Mouse (Mus musculus) forebrain, embryonic 16.5 days (tissue): ENCODE results near the gene Angptl8. TPM values are rescaled to one million over a fixed set of nuclear protein-coding genes. Genes with fewer than 3 reads are reported as not detected.

Experiments used
- ATAC-seq: fragments of 200-750 bp; cut with Nextera tagmentation; 2 replicates; pipeline ENCODE4 v1.8.0; 2017; ENCODE audit warnings: mild to moderate bottlenecking, moderate library complexity
- H3K27ac ChIP-seq: fragments of 300-500 bp; sonication (generic); 2 replicates; pipeline ENCODE4 v1.5.1; 2014; ENCODE audit warnings: low read length, control low read depth
- H3K27me3 ChIP-seq: fragments of 300-500 bp; sonication (generic); replicated peaks from 2 replicates; pipeline ENCODE4 v1.6.1; 2014; ENCODE audit warnings: low read length; ENCODE audit not compliant: control insufficient read depth, insufficient read depth
- H3K36me3 ChIP-seq: fragments of 300-500 bp; sonication (generic); 2 replicates; pipeline ENCODE4 v1.6.1; 2014; ENCODE audit not compliant: control insufficient read depth, insufficient read depth
- H3K4me1 ChIP-seq: fragments of 300-500 bp; sonication (generic); replicated peaks from 2 replicates; pipeline ENCODE4 v1.6.1; 2014; ENCODE audit warnings: low read length; ENCODE audit not compliant: control insufficient read depth, insufficient read depth
- H3K4me2 ChIP-seq: fragments of 300-500 bp; sonication (generic); 2 replicates; pipeline ENCODE4 v1.6.1; 2014; ENCODE audit warnings: mild to moderate bottlenecking, low read length, control low read depth
- H3K4me3 ChIP-seq: fragments of 300-500 bp; sonication (generic); replicated peaks from 2 replicates; pipeline ENCODE4 v1.5.1; 2014; ENCODE audit warnings: mild to moderate bottlenecking, low read length, control low read depth
- H3K9ac ChIP-seq: fragments of 300-500 bp; sonication (generic); replicated peaks from 2 replicates; pipeline ENCODE4 v1.6.1; 2014; ENCODE audit warnings: low read depth, low read length, control low read depth
- H3K9me3 ChIP-seq: fragments of 300-500 bp; sonication (generic); 2 replicates; pipeline ENCODE4 v1.6.1; 2016; ENCODE audit warnings: low read length; ENCODE audit not compliant: control insufficient read depth
- WGBS: fragments of 180-500 bp; shearing (Covaris S2); extraction: QIAGEN DNeasy Blood & Tissue Kit; methylation state at CpG from one replicate; pipeline ENCODE4 v1.1.7; 2014; 5-methylcytosine and 5-hydroxymethylcytosine counted together
- polyA plus RNA-seq: library from polyadenylated mRNA; unstranded; fragments of >200 nt; fragmentation: Nextera tagmentation; extraction: Ambion mirVana; gene quantifications from 2 replicates; pipeline ENCODE4 v1.2.1, GENCODE M21; 2015

The Angptl8 gene
- polyA plus RNA-seq, 1 experiment from 2014 or later: 0.51 TPM

DNA sequence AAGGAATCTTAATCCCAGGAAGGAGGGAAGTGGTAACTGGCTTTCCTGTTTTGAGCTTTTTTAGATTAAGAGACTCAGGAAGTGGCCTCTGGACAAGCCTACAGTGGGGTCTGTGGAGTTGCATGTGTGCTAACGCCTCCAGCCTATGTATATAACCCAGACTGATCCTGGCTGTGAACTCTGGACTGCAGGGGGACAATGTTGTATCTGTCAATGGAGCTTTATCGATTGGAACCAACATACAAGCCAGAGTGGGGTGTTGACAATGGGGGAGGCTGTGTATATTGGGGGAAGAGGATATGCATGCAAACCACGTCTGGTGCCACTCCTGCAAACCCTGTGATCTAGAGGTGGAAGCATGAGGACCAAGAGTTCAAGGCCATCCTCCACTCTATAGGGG, 28.9 kb upstream of the Angptl8 start:
- no peak overlapping the region for H3K9ac ChIP-seq
- no peak for ATAC-seq
- H3K4me3 ChIP-seq: no peak overlapping the region
- H3K9me3 ChIP-seq: no peaks in the 10 kb centered on the region
- 0 out of 2 replicates have a peak, but pooled peaks cover 2% of the 10 kb centered on the region for H3K4me1 ChIP-seq
- H3K4me2 ChIP-seq: no peak overlapping the region
- H3K27ac ChIP-seq: no peak overlapping the region
- no peaks in the 10 kb centered on the region for H3K36me3 ChIP-seq
- 75% methylated on average over 3 of the region's 3 CpGs for WGBS
- no peaks in the 10 kb centered on the region for H3K27me3 ChIP-seq

DNA sequence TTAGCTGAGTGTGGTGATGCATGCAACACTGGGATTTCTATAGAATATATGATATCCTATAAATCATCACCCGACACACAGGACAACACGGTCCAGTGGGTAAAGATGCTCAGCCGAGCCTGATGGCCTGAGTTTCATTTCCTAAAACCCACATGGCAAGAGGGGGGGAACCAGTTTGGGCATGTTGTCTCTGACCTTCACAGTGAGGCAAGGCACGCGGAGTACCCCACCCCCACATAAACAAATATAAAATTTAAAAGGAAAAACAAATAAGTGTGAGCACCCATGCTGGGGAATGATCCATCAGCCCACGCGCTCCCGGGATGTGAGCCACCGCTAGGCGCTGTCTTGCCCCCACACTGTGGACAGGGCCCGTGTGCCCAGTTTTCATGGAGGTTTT, 28.3 kb upstream of the Angptl8 start:
- Histone ChIP-seq H3K36me3 (no peaks in the 10 kb centered on the region), H3K9me3 (no peaks in the 10 kb centered on the region), H3K4me2 (no peak overlapping the region), H3K27ac (no peak overlapping the region), H3K4me1 (0 out of 2 replicates have a peak, but pooled peaks cover 2% of the 10 kb centered on the region), H3K9ac (no peak overlapping the region), H3K27me3 (no peaks in the 10 kb centered on the region), H3K4me3 (no peak overlapping the region)
- 84% methylated on average over 11 of the region's 11 CpGs for WGBS
- ATAC-seq: no peak

DNA sequence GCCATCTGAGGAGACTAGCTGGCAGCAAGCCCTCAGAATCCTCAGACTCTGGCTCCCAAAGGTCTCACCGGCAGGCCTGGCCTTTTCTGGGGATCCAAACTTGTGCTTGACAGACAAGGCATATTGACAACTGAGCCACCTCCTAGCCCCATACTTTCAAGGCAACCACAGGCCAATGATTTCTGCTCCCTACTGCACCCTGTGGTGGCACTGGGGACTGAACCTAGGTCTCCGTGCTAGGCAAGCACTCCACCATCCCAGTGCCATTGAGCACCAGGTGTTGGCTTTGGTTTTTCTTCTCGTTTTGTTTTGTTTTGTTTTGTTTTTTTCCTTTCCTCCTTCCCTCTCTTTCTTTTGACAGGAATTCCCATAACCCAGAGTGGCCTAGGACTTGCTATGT, 26.7 kb upstream of the Angptl8 start:
- Histone ChIP-seq H3K36me3 (no peaks in the 10 kb centered on the region), H3K27me3 (no peaks in the 10 kb centered on the region), H3K4me3 (no peak overlapping the region), H3K9ac (no peak overlapping the region), H3K4me1 (0 out of 2 replicates have a peak, but pooled peaks cover 2% of the 10 kb centered on the region), H3K4me2 (no peak overlapping the region), H3K27ac (no peak overlapping the region), H3K9me3 (no peaks in the 10 kb centered on the region)
- 67% methylated on average over 3 of the region's 3 CpGs for WGBS
- no peak for ATAC-seq

DNA sequence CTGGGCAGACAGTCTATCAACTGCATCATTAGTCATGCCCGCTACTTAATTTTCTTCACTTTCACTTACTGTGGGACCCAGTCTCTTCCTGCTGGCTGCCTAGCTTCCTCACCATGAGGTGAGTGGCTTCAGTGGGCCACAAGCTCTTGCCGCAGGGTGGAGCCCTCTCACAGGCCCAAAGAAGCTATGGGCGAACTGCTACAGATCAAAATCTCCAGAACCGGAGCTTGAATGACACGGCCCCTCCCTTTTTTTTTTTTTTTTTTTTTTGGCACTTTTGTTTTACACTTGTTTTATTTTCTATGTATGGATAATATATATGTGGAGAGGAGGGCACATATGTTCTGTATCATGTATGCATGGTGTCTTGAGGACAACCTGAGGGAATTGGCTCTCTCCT, 24.1 kb upstream of the Angptl8 start:
- no peaks in the 10 kb centered on the region for H3K27me3 ChIP-seq

DNA sequence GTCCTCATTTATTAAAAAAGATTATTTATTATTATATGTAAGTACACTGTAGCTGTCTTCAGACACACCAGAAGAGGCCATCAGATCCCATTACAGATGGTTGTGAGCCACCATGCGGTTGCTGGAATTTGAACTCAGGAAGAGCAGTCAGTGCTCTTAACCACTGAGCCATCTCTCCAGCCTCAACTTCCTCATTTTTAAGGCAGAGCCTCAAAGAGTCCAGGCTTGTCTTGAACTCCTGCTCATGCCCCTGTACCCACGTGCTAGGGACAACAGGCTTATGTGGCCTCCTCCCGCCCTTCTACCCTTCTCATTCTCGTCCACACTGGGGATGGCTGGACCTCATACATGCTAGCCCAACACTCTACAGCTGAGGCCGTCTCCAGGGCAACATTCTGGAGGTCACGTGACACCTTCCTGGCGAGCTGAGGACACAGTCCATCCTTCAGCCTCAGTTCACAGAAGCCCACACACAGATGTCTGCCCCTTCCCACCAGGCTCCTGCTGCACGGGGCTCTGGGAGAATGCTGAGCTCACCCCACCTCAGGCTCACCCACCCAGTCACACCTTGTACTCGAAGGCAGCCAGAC, 18.5 kb upstream of the Angptl8 start:
- 78% methylated on average over 9 of the region's 9 CpGs for WGBS
- no peak overlapping the region for H3K4me2 ChIP-seq
- H3K9me3 ChIP-seq: no peaks in the 10 kb centered on the region
- H3K27ac ChIP-seq: no peak overlapping the region
- H3K4me3 ChIP-seq: no peak overlapping the region
- H3K9ac ChIP-seq: no peak overlapping the region
- no peaks in the 10 kb centered on the region for H3K27me3 ChIP-seq
- H3K36me3 ChIP-seq: no peaks in the 10 kb centered on the region
- peaks cover 16% of the 10 kb centered on the region for H3K4me1 ChIP-seq
- ATAC-seq: no peak

More for the DNA sequence above, 24.1 kb upstream of the Angptl8 start:
- WGBS: 94% methylated on average over 5 of the region's 5 CpGs
- Histone ChIP-seq H3K27ac (no peak overlapping the region), H3K36me3 (no peaks in the 10 kb centered on the region), H3K9me3 (no peaks in the 10 kb centered on the region), H3K9ac (no peak overlapping the region), H3K4me1 (no peaks in the 10 kb centered on the region), H3K4me3 (no peak overlapping the region), H3K4me2 (no peak overlapping the region)
- ATAC-seq: no peak

DNA sequence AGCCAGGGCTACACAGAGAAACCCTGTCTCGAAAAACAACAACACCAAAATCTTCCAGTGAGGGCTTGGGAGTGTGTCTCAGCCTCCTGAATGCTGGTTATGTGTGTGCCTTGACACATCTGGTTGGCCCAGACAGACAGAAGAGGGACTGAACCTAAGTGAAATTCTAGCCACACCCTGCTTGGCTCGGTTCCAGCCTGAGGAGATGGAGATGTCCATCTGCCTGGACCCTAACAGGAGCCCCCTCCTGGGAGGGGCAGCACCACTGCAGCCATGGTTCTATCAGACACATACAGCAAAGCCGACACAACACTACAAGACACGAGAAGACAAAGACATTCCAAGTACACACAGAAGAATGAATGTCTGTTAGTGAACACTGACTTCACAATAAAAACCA, 17.2 kb upstream of the Angptl8 start:
- no peak for ATAC-seq
- Histone ChIP-seq H3K4me3 (no peak overlapping the region), H3K9ac (no peak overlapping the region), H3K27me3 (no peaks in the 10 kb centered on the region), H3K9me3 (no peaks in the 10 kb centered on the region), H3K27ac (no peak overlapping the region), H3K36me3 (no peaks in the 10 kb centered on the region), H3K4me2 (no peak overlapping the region), H3K4me1 (peaks cover 16% of the 10 kb centered on the region)
- WGBS: 75% methylated on average over 4 of the region's 4 CpGs

DNA sequence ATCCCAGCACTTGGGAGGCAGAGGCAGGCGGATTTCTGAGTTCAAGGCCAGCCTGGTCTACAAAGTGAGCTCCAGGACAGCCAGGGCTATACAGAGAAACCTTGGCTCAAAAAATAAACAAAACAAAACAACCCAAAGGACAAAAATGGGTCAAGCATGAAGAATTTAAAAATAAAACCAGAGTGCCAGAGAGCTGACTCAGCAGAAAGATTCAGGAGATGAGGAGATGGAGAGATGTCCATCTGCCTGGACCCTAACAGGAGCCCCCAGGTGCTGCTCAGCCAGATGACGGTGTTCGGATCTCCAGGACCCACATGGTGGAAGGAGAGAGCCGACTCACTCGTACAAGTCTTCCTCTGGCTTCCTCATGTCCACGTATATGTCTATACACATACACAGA, 16.7 kb upstream of the Angptl8 start:
- Histone ChIP-seq H3K27ac (peak overlapping the region; percentile 84), H3K4me1 (peaks cover 16% of the 10 kb centered on the region), H3K36me3 (no peaks in the 10 kb centered on the region), H3K9ac (no peak overlapping the region), H3K27me3 (no peaks in the 10 kb centered on the region), H3K4me3 (no peak overlapping the region), H3K4me2 (no peak overlapping the region), H3K9me3 (no peaks in the 10 kb centered on the region)
- WGBS: 94% methylated on average over 6 of the region's 6 CpGs
- no peak for ATAC-seq

DNA sequence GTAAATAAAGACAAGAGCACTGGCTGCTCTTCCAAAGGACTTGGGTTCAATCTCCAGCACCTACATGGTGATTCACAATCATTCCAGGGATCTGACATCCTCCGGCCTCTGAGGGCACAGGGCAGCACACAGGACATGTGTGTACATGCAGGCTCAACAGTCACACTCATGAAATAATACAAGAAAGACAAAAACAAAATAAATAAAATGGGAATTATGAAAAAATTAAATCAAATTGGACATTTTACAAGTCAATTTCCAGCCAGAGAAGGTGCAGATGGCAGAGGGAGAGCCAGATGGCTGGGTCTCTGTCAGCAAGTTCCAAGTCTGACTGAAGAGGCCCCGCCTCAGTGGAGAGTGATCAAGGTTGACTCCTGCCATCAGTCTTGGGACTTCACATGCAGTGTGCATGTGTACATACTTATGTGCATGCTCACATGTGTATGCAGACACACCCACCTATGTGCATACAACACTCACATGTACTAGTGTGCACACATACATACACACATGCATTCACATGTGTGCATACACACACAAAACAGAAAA, 16.1 kb upstream of the Angptl8 start:
- Histone ChIP-seq H3K27me3 (no peaks in the 10 kb centered on the region), H3K9me3 (no peaks in the 10 kb centered on the region), H3K27ac (peak overlapping the region; percentile 84), H3K36me3 (no peaks in the 10 kb centered on the region), H3K4me1 (peaks cover 16% of the 10 kb centered on the region), H3K4me3 (no peak overlapping the region), H3K9ac (no peak overlapping the region), H3K4me2 (no peak overlapping the region)
- 83% methylated on average over 2 of the region's 2 CpGs for WGBS
- ATAC-seq: peak; percentile 84

DNA sequence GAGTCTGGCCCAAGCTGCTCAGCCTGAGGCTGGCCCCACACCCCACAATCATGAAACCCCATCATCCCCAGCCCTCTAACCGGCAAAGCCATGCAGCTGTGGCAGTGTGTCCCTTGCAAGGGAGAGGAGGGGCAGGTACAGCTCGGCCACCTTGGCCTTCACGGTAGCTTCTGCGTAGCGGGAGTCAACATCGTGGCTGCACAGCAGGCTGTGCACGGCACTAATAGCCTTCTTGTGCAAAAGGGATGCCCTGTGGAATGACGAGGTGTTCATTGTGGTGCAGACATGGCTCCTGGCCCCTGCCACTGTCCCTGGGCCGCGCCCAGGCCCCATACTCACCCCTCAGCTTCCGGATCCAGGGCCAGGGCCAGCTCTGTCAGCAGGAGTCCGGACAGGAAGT, 15.1 kb upstream of the Angptl8 start:
- Histone ChIP-seq H3K4me1 (peaks cover 16% of the 10 kb centered on the region), H3K36me3 (no peaks in the 10 kb centered on the region), H3K9me3 (no peaks in the 10 kb centered on the region), H3K4me3 (no peak overlapping the region), H3K9ac (0 out of 2 replicates have a peak overlapping the region, but pooled peaks have one; percentile 16), H3K27ac (peak overlapping the region; percentile 84), H3K27me3 (no peaks in the 10 kb centered on the region), H3K4me2 (no peak overlapping the region)
- ATAC-seq: no peak
- 93% methylated on average over 12 of the region's 12 CpGs for WGBS

DNA sequence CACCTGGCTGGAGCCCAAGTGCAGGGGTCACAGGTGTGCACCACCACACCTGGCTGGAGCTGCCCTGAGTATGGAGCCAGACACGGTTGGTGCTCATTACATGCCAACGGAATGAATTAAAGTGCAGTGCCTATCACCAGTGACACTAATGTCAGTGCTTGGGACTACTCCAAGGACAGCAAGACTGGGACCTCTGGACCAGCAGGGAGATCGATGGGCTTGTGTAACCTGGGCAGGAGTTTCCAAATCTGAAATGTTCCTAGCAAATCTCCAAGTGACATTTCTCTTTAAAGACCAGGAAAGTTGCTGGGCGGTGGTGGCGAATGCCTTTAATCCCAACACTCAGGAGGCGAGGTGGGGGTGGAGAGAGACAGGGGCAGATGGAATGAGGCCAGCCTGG, 12.6 kb upstream of the Angptl8 start:
- H3K4me1 ChIP-seq: peaks cover 16% of the 10 kb centered on the region
- no peak overlapping the region for H3K27ac ChIP-seq
- no peak overlapping the region for H3K4me3 ChIP-seq
- no peak overlapping the region for H3K9ac ChIP-seq
- H3K27me3 ChIP-seq: no peaks in the 10 kb centered on the region
- H3K9me3 ChIP-seq: no peaks in the 10 kb centered on the region
- no peak overlapping the region for H3K4me2 ChIP-seq
- ATAC-seq: no peak
- 82% methylated on average over 6 of the region's 6 CpGs for WGBS
- H3K36me3 ChIP-seq: no peaks in the 10 kb centered on the region
